Mouse (Mus musculus) mouse trophoblast stem cell (cell line): Measurements from ENCODE around the gene Gm3417.
"Not testable (repeated sequence)": the region's sequence is repeated elsewhere in the genome, so short reads cannot be mapped to it uniquely, and the experiment has no call there.

ENCODE experiments used
- in situ Hi-C, 2 experiments: fragments of 300-500 bp; cut with MseI, MboI; formaldehyde crosslinking; loops; 2 replicates in 1 of 2; 3 replicates in 1 of 2; pipeline ENCODE4 v1.15.1; 2025

The Gm3417 gene

DNA sequence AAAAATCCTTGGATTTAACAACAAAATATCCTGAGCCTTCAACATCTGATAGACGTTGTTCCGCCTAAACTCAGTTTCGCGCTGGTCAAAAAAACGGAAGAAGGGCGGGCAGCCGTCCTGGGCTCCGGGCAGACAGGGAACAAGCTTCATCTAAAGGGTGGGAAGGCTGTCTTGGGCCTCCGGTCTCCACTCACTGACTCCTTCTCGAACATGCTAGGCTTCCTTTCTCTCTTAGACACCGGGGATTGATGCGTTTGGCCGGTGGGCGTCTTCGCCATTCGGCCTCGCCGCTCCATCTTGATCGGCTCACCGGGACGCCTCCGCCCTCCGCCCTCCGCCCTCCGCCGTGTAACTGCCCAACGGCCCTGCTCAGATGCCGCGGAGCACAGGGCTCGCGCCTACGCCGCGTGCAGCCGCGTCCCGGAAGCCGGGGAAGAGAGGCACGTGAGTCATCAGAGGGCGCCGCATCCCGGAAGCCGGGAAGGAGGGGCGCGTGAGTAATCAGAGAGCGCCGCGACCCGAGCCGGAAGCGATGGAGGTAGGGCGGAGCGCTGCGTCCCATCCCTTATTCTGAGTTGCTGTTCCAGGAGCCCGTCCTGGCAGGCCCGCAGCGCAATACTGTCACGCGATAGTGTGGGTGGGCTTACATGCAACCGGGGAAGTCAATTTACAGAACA, at the start of gene Gm3417, which contains the start of gene 9030025P20Rik:
Gene Gm3417, minus strand, starts transcription at position 429 of the 677 bp plus-strand sequence.
Gene 9030025P20Rik, plus strand, starts transcription at position 107 of the 677 bp plus-strand sequence.
- in situ Hi-C loops, result not testable (repeated sequence)

GRCm38 (mm10) chr17:15025513-15025912, 46.9 kb upstream of the Gm3417 start:
- in situ Hi-C loops, result not testable (repeated sequence)

DNA sequence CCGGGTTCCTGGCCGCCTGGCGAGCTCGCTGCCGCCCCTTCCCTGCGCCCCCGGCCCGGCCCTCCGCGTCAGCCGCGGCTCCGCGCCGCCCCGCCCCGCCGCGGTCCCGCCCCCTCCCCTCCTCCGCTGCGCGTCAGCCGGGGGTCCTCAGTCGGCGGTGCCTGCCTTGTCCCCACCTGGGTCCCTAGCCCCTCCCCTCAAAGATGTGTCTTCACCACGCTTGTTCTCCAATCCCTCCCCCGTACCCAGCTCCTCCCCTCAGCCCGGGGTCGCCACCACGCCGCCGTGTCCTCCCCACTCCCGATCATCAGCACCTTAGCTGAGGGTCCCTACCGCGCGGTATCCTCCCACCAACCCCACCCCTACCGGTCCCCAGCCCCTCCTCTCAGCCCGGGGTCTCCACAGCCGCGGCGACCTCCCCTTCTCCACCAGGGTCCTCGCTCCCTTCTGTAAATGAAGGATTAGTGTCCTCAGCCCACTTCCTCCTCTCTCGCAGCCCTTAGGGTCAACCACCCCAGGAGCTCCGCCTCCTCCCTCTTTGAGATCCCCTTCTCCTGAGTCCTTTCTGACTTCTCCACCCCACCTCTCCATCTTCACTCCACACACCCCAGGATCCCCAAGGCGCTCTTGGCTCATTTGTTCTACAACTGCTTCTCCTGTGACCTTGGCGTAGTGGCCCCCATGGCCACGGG, 46.1 kb upstream of the Gm3417 start:
- in situ Hi-C loops, result not testable (repeated sequence)

GRCm38 (mm10) chr17:15023878-15024492, 45.4 kb upstream of the Gm3417 start:
- in situ Hi-C loops, result not testable (repeated sequence)

DNA sequence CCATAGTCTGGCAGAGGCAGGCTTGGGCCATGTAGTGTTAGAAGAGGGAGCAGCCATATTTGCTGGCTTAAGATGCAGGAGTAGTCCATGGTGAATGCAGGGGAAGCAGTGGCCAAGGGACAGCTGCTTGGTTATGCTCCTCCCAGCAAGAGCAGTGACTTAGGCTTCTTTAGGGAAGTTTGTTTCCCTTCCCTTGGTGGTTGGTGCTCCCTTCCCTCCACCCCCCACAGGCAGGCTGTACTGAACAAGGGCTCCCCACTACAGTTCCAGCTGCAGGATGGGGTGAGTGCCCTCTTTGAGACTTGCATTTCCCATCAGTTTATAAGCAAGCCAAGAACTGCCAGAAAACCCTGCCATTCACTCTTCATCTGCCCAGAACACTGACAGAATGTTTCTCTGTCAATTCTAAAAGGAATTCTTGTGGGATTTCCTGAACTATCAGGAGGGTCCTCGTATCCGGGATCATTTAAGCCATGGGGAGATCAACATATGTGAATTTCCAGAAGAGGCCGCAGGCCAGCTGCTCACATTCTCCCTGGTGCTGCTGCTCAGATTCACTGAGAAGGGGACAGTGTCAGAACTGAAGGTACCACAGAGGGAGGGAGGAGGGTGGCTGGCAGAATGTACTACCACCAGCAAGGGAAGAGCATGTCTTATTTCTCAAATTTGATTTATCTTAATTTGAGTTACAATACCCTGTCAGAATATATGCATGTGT, 43.1 kb upstream of the Gm3417 start:
- in situ Hi-C loops, result not testable (repeated sequence)

DNA sequence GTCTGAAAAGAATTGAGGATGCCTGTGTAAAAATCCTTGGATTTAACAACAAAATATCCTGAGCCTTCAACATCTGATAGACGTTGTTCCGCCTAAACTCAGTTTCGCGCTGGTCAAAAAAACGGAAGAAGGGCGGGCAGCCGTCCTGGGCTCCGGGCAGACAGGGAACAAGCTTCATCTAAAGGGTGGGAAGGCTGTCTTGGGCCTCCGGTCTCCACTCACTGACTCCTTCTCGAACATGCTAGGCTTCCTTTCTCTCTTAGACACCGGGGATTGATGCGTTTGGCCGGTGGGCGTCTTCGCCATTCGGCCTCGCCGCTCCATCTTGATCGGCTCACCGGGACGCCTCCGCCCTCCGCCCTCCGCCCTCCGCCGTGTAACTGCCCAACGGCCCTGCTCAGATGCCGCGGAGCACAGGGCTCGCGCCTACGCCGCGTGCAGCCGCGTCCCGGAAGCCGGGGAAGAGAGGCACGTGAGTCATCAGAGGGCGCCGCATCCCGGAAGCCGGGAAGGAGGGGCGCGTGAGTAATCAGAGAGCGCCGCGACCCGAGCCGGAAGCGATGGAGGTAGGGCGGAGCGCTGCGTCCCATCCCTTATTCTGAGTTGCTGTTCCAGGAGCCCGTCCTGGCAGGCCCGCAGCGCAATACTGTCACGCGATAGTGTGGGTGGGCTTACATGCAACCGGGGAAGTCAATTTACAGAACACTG, 31.3 kb upstream of the Gm3417 start, which contains the start of gene Gm3435:
Gene Gm3435, plus strand, starts transcription at position 471 of the 708 bp plus-strand sequence.
- in situ Hi-C loops, result not testable (repeated sequence)

- in situ Hi-C loops, result not testable (repeated sequence)
These were observed 30.5 kb upstream of the Gm3417 start for GRCm38 (mm10) chr17:15009088-15009487.

- in situ Hi-C loops, result not testable (repeated sequence)
These were observed 21.5 kb upstream of the Gm3417 start for GRCm38 (mm10) chr17:15000047-15000446.

- in situ Hi-C loops, result not testable (repeated sequence)
These were observed 15.6 kb upstream of the Gm3417 start for GRCm38 (mm10) chr17:14994140-14994539.

- in situ Hi-C loops, result not testable (repeated sequence)
These were observed 14.7 kb upstream of the Gm3417 start for GRCm38 (mm10) chr17:14993139-14993832.

DNA sequence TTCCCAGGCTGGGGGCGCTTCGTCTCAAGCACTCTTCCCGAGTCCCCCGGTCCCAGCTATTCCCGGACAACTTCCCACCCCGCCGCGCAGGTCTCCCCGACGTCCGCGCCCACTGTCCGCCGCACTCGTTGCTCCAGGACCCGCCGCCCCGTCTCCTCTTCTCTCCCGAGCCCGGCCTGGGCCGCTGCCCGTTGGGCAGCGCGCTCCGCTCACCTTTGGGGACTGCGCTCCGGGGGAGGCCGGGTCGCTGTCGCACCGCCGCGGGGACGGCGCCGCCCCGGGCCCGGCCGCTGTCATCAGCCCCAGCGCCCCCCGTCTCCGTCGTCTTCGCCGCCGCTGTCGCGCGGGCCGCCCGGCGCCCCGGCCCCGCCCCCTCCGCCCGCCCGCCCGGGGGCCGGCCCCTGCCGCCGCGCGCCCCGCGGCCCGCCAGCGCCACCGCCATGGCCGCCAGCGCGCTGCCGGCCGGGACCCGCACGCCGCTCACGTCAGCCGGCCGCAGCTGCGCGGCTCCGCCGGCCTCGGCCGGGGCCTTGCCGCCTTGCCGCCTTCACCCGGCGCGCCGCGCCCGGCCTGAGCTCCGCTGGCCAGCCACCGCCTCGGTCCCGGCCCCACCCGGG, 14.0 kb upstream of the Gm3417 start:
- in situ Hi-C loops, result not testable (repeated sequence)

DNA sequence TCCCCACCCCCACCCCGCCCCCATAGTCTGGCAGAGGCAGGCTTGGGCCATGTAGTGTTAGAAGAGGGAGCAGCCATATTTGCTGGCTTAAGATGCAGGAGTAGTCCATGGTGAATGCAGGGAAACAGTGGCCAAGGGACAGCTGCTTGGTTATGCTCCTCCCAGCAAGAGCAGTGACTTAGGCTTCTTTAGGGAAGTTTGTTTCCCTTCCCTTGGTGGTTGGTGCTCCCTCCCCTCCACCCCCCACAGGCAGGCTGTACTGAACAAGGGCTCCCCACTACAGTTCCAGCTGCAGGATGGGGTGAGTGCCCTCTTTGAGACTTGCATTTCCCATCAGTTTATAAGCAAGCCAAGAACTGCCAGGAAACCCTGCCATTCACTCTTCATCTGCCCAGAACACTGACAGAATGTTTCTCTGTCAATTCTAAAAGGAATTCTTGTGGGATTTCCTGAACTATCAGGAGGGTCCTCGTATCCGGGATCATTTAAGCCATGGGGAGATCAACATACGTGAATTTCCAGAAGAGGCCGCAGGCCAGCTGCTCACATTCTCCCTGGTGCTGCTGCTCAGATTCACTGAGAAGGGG, 11.6 kb upstream of the Gm3417 start:
- in situ Hi-C loops, result not testable (repeated sequence)

GRCm38 (mm10) chr17:14977718-14978361, 750 bp downstream of the Gm3417 start:
- in situ Hi-C loops, result not testable (repeated sequence)

DNA sequence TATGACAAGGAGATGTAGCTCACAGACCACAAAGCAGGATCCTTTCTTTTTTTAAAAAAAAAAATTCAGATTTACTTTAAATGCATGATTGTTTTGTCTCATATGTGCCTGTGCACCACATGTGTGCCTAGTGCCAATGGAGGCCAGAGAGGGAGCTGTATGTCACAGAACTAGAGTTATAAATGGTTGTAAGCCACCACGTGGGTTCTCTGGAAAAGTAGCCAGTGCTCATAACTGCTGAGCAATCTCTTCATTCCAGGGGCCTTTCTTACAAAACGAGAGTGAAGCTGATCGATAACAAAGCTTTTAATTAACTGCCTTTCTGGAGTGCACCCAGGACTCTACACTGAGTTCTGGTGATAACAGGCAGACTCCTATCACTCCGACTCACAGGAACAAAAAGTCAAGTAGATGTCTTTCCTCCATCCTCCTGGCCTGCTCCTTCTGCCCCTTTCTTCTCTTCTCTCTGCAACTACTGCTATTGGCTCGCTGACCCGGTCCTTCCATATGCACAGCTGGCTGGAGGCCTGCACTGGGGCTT, 10.1 kb downstream of the Gm3417 start:
- in situ Hi-C loops, result not testable (repeated sequence)

- in situ Hi-C loops, result not testable (repeated sequence)
These were observed 16.9 kb downstream of the Gm3417 start for GRCm38 (mm10) chr17:14961557-14962154.

DNA sequence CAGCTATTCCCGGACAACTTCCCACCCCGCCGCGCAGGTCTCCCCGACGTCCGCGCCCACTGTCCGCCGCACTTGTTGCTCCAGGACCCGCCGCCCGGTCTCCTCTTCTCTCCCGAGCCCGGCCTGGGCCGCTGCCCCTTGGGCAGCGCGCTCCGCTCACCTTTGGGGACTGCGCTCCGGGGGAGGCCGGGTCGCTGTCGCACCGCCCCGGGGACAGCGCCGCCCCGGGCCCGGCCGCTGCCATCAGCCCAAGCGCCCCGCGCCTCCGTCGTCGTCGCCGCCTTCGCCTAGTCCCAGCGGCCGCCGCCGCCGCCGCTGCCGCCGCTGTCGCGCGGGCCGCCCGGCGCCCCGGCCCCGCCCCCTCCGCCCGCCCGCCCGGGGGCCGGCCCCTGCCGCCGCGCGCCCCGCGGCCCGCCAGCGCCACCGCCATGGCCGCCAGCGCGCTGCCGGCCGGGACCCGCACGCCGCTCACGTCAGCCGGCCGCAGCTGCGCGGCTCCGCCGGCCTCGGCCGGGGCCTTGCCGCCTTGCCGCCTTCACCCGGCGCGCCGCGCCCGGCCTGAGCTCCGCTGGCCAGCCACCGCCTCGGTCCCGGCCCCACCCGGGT, 17.5 kb downstream of the Gm3417 start, which contains the start of gene Phf10:
Gene Phf10, minus strand, starts transcription at position 323 of the 606 bp plus-strand sequence.
- in situ Hi-C loops, result not testable (repeated sequence)

- in situ Hi-C loops, result no loop called here
These were observed 18.1 kb downstream of the Gm3417 start for GRCm38 (mm10) chr17:14960520-14960919.

GRCm38 (mm10) chr17:14959979-14960378, 18.6 kb downstream of the Gm3417 start:
- in situ Hi-C loops, result no loop called here
